Mouse (Mus musculus) central nervous system, embryonic 14 days (tissue): ENCODE measurements around the gene Ceacam10. TPM values are rescaled to one million over a fixed set of nuclear protein-coding genes. Genes with fewer than 3 reads are reported as not detected.

Source experiments
- polyA plus RNA-seq: library from polyadenylated mRNA; depleted of rRNA; stranded (reverse); fragments of >200 nt; gene quantifications from 2 replicates; pipeline ENCODE4 v1.2.3, GENCODE M21; 2012; rRNA removed

The Ceacam10 gene
- 0.14 and 0.45 TPM in 2 replicates for polyA plus RNA-seq

DNA sequence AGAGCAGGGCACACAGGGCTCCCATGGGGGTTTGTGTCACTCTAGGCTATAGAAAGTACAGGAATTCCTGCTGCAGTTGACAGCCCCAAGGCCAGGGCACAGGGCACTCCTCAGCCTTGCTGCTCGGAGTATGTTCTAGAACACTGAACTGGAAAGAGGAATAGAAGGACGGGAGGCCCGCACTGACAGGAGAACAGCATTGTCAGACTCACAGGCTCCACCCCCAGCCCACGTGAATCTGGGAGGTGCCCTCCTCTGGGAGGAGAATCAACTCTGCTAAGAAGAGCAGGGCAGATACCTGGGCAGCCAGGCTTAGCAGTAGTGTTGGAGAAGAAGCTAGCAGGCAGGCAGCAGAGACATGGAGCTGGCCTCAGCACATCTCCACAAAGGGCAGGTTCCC lies at the start of gene Ceacam10:
Gene Ceacam10, plus strand, starts transcription at position 289 of the 400 bp plus-strand sequence.

GRCm38 (mm10) chr7:24760211-24760610 lies 16.8 kb upstream of the Ceacam10 start, which contains the start of gene Cd177:
Cd177 (minus strand) TSS chr7:24760311.

Other genes with a start within 250 kb of the Ceacam10 start
- 40.1 and 42.5 TPM in 2 replicates for gene Irgq, start 246.5 kb upstream of the Ceacam10 start, polyA plus RNA-seq
- 0.15 and 0.32 TPM in 2 replicates for gene Pinlyp, start 231.1 kb upstream of the Ceacam10 start, polyA plus RNA-seq
- 87.2 and 95.1 TPM in 2 replicates for gene Xrcc1, start 230.9 kb upstream of the Ceacam10 start, polyA plus RNA-seq
- 15.3 and 15.7 TPM in 2 replicates for gene Ethe1, start 189.7 kb upstream of the Ceacam10 start, polyA plus RNA-seq
- gene Zfp575, start 189.6 kb upstream of the Ceacam10 start, polyA plus RNA-seq, result 4.1 and 5.7 TPM in 2 replicates
- 0.17 and 0.85 TPM in 2 replicates for gene Phldb3, start 166.4 kb upstream of the Ceacam10 start, polyA plus RNA-seq
- gene Lypd3, start 140.7 kb upstream of the Ceacam10 start, polyA plus RNA-seq, result 0.15 and 2.2 TPM in 2 replicates
- gene Tex101, start 100.5 kb upstream of the Ceacam10 start, polyA plus RNA-seq, result not detected in 2 replicates
- not detected in 2 replicates for gene BC049730, start 68.0 kb upstream of the Ceacam10 start, polyA plus RNA-seq
- gene Gm4763, start 50.3 kb upstream of the Ceacam10 start, polyA plus RNA-seq, result not detected in 2 replicates
- 0.20 and 0.22 TPM in 2 replicates for gene Cd177, start 16.9 kb upstream of the Ceacam10 start, polyA plus RNA-seq
- 33.7 and 39.2 TPM in 2 replicates for gene Gm9844, start 85.0 kb downstream of the Ceacam10 start, polyA plus RNA-seq
- gene Lypd4, start 92.7 kb downstream of the Ceacam10 start, polyA plus RNA-seq, result 0.05 TPM in 1 of 2 replicates, not detected in the other
- 0.08 and 0.16 TPM in 2 replicates for gene Dmrtc2, start 92.9 kb downstream of the Ceacam10 start, polyA plus RNA-seq
- 801 and 813 TPM in 2 replicates for gene Rps19, start 107.2 kb downstream of the Ceacam10 start, polyA plus RNA-seq
- gene Cd79a, start 120.2 kb downstream of the Ceacam10 start, polyA plus RNA-seq, result 0.44 and 0.59 TPM in 2 replicates
- 188 and 209 TPM in 2 replicates for gene Arhgef1, start 125.7 kb downstream of the Ceacam10 start, polyA plus RNA-seq
- gene Gm4881, start 167.3 kb downstream of the Ceacam10 start, polyA plus RNA-seq, result 5.2 and 8.5 TPM in 2 replicates
- 197 and 219 TPM in 2 replicates for gene Rabac1, start 195.5 kb downstream of the Ceacam10 start, polyA plus RNA-seq
- 185 and 206 TPM in 2 replicates for gene Atp1a3, start 228.8 kb downstream of the Ceacam10 start, polyA plus RNA-seq